Mouse (Mus musculus): Measurements from ENCODE around the gene Gchfr. TPM values are rescaled to one million over a fixed set of nuclear protein-coding genes. Genes with fewer than 3 reads are reported as not detected.

The Gchfr gene
- polyA plus RNA-seq, 1 experiment, result 16.3 TPM

GRCm38 (mm10) chr2:119177384-119177939 is 9.9 kb downstream of the Gchfr start:
- H3K4me3 ChIP-seq (ENCODE audit: control insufficient read depth, insufficient read depth, low read length), result no peak overlapping the region
- DNase-seq, result no peak
- WGBS, result 88% methylated on average over 5 of the region's 5 CpGs
- no peaks in the 10 kb centered on the region for H3K27me3 ChIP-seq (ENCODE audit: control insufficient read depth, insufficient read depth, low read length)
- H3K36me3 ChIP-seq (ENCODE audit: control insufficient read depth, insufficient read depth, low read length), result peaks cover 5% of the 10 kb centered on the region; the same call in 1 of the 2 replicates
- no peak overlapping the region for H3K27ac ChIP-seq (ENCODE audit: control insufficient read depth, insufficient read depth, low read length)
- no peak for TF ChIP-seq POLR2A (IDR thresholded peaks at IDR 0.05; ENCODE audit: control insufficient read depth, extremely low read depth, insufficient read depth, low read length, poor library complexity)
- no peak for TF ChIP-seq CTCF (IDR thresholded peaks at IDR 0.05; ENCODE audit: borderline replicate concordance, control insufficient read depth, extremely low read depth, insufficient read depth, low read length, poor library complexity)
- H3K4me1 ChIP-seq (replicated peaks; ENCODE audit: control insufficient read depth, insufficient read depth, low read length), result no peaks in the 10 kb centered on the region

- TF ChIP-seq POLR2A (IDR thresholded peaks at IDR 0.05; ENCODE audit: control insufficient read depth, extremely low read depth, insufficient read depth, low read length, poor library complexity) (no peak), CTCF (IDR thresholded peaks at IDR 0.05; ENCODE audit: borderline replicate concordance, control insufficient read depth, extremely low read depth, insufficient read depth, low read length, poor library complexity) (no peak)
- Histone ChIP-seq H3K27ac (ENCODE audit: control insufficient read depth, insufficient read depth, low read length) (no peak overlapping the region), H3K27me3 (ENCODE audit: control insufficient read depth, insufficient read depth, low read length) (no peaks in the 10 kb centered on the region), H3K4me3 (ENCODE audit: control insufficient read depth, insufficient read depth, low read length) (no peak overlapping the region), H3K36me3 (ENCODE audit: control insufficient read depth, insufficient read depth, low read length) (peaks cover 17% of the 10 kb centered on the region), H3K4me1 (replicated peaks; ENCODE audit: control insufficient read depth, insufficient read depth, low read length) (no peaks in the 10 kb centered on the region)
- WGBS, result 98% methylated on average over 7 of the region's 7 CpGs
- no peak for DNase-seq
Measured at GRCm38 (mm10) chr2:119182914-119183313, 15.3 kb downstream of the Gchfr start.

DNA sequence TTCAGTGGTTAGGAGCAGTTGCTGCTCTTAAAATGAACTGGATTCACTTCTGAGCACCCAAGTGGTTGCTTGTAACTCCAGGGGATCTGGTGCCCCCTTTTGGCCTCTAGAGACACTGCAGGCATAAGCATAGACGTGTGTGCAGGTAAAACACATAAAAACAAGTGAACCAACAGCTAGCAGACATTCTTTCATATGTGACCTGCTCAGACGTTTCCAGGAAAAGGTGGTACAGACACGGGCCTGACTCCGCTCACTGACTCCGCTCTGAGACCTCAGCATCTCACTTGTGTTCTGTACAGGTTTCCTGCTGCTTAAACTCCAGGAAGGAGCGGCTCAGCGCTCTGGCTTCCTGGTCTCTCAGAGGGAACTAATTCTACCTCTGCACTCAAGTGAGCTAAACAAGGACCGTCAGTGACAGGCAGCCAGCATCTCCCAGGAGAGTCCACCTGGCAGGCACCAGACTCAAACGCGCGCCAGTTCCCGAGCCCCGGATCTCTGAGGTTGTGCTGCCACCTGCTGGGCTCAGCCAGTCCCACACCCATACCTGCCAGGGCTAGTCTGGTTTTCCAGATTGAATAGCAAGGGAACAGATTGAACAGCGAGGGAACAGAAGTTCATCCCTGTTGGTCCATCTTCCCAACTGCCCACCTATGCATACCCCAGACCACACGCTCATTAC is 21.6 kb downstream of the Gchfr start:
- peaks cover 9% of the 10 kb centered on the region; the same call in 1 of the 2 replicates for H3K36me3 ChIP-seq (ENCODE audit: control insufficient read depth, insufficient read depth, low read length)
- 5% methylated on average over 15 of the region's 15 CpGs for WGBS
- H3K27ac ChIP-seq (ENCODE audit: control insufficient read depth, insufficient read depth, low read length), result no peak overlapping the region
- peak overlapping the region; percentile 27 for H3K4me3 ChIP-seq (ENCODE audit: control insufficient read depth, insufficient read depth, low read length)
- TF ChIP-seq CTCF (IDR thresholded peaks at IDR 0.05; ENCODE audit: borderline replicate concordance, control insufficient read depth, extremely low read depth, insufficient read depth, low read length, poor library complexity) (peak; percentile 90), POLR2A (IDR thresholded peaks at IDR 0.05; ENCODE audit: control insufficient read depth, extremely low read depth, insufficient read depth, low read length, poor library complexity) (no peak)
- peaks cover 3% of the 10 kb centered on the region for H3K4me1 ChIP-seq (replicated peaks; ENCODE audit: control insufficient read depth, insufficient read depth, low read length)
- peak; percentile 86 for DNase-seq
- H3K27me3 ChIP-seq (ENCODE audit: control insufficient read depth, insufficient read depth, low read length), result no peaks in the 10 kb centered on the region

DNA sequence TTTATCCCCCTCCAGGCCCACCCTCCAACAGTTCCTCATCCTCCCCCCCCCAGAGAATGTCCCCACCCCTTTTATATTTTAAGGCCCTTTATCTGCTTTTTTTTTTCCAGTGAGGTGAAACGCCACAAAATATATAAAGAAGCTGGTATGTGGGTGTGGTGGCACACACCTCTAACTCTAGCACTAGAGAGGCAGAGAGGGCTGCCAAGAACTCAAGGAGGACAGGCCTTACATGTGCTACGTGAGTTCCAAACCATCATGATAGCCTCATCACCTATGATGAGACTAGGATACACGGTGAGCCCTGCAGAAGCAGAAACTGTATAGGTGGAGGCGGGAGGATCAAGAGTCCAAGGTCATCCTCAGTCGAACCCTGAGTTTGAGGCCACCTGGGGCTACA is 23.4 kb downstream of the Gchfr start:
- Histone ChIP-seq H3K36me3 (ENCODE audit: control insufficient read depth, insufficient read depth, low read length) (no peaks in the 10 kb centered on the region), H3K27me3 (ENCODE audit: control insufficient read depth, insufficient read depth, low read length) (no peaks in the 10 kb centered on the region), H3K4me1 (replicated peaks; ENCODE audit: control insufficient read depth, insufficient read depth, low read length) (peaks cover 3% of the 10 kb centered on the region), H3K27ac (ENCODE audit: control insufficient read depth, insufficient read depth, low read length) (no peak overlapping the region), H3K4me3 (ENCODE audit: control insufficient read depth, insufficient read depth, low read length) (no peak overlapping the region)
- DNase-seq, result no peak
- TF ChIP-seq CTCF (IDR thresholded peaks at IDR 0.05; ENCODE audit: borderline replicate concordance, control insufficient read depth, extremely low read depth, insufficient read depth, low read length, poor library complexity), result no peak
- no peak for TF ChIP-seq POLR2A (IDR thresholded peaks at IDR 0.05; ENCODE audit: control insufficient read depth, extremely low read depth, insufficient read depth, low read length, poor library complexity)
- WGBS, result 91% methylated on average over 5 of the region's 5 CpGs

- Histone ChIP-seq H3K4me1 (replicated peaks; ENCODE audit: control insufficient read depth, insufficient read depth, low read length) (peaks cover 4% of the 10 kb centered on the region), H3K27ac (ENCODE audit: control insufficient read depth, insufficient read depth, low read length) (no peak overlapping the region), H3K4me3 (ENCODE audit: control insufficient read depth, insufficient read depth, low read length) (no peak overlapping the region), H3K36me3 (ENCODE audit: control insufficient read depth, insufficient read depth, low read length) (no peaks in the 10 kb centered on the region), H3K27me3 (ENCODE audit: control insufficient read depth, insufficient read depth, low read length) (no peaks in the 10 kb centered on the region)
- no peak for TF ChIP-seq CTCF (IDR thresholded peaks at IDR 0.05; ENCODE audit: borderline replicate concordance, control insufficient read depth, extremely low read depth, insufficient read depth, low read length, poor library complexity)
- no peak for TF ChIP-seq POLR2A (IDR thresholded peaks at IDR 0.05; ENCODE audit: control insufficient read depth, extremely low read depth, insufficient read depth, low read length, poor library complexity)
- no peak for DNase-seq
- WGBS, result 97% methylated on average over 5 of the region's 5 CpGs
Measured at GRCm38 (mm10) chr2:119194140-119194539, 26.6 kb downstream of the Gchfr start.

- Histone ChIP-seq H3K27me3 (ENCODE audit: control insufficient read depth, insufficient read depth, low read length) (no peaks in the 10 kb centered on the region), H3K4me3 (ENCODE audit: control insufficient read depth, insufficient read depth, low read length) (no peak overlapping the region), H3K36me3 (ENCODE audit: control insufficient read depth, insufficient read depth, low read length) (no peaks in the 10 kb centered on the region), H3K4me1 (replicated peaks; ENCODE audit: control insufficient read depth, insufficient read depth, low read length) (peaks cover 3% of the 10 kb centered on the region), H3K27ac (ENCODE audit: control insufficient read depth, insufficient read depth, low read length) (no peak overlapping the region)
- WGBS, result 87% methylated on average over 4 of the region's 4 CpGs
- TF ChIP-seq POLR2A (IDR thresholded peaks at IDR 0.05; ENCODE audit: control insufficient read depth, extremely low read depth, insufficient read depth, low read length, poor library complexity) (no peak), CTCF (IDR thresholded peaks at IDR 0.05; ENCODE audit: borderline replicate concordance, control insufficient read depth, extremely low read depth, insufficient read depth, low read length, poor library complexity) (no peak)
- DNase-seq, result no peak
Measured at GRCm38 (mm10) chr2:119196316-119197108, 28.9 kb downstream of the Gchfr start.
